Mouse (Mus musculus) T-helper 1 cell (primary cell): Measurements from ENCODE around the gene Fxyd1.

Experiments used
- in situ Hi-C: fragments of 300-600 bp; cut with MboI, MseI; formaldehyde crosslinking; loops from one replicate; pipeline ENCODE4 v1.15.1; 2025; ENCODE audit warnings: high pct_unique_total_duplicates

The Fxyd1 gene

GRCm38 (mm10) chr7:31052636-31053434 lies 4.2 kb downstream of the Fxyd1 start:
- in situ Hi-C loops, result no loop called here

GRCm38 (mm10) chr7:31052251-31052635 lies 4.8 kb downstream of the Fxyd1 start:
- in situ Hi-C loops, result no loop called here

- in situ Hi-C loops, result no loop called here
Observed at GRCm38 (mm10) chr7:31051321-31052021, 5.5 kb downstream of the Fxyd1 start, which contains the start of gene Fxyd7. Gene Fxyd7, minus strand, starts transcription at chr7:31051467.

GRCm38 (mm10) chr7:31050921-31051320 lies 6.1 kb downstream of the Fxyd1 start:
- in situ Hi-C loops, result no loop called here

- in situ Hi-C loops, result no loop called here
Observed at GRCm38 (mm10) chr7:31050487-31050886, 6.5 kb downstream of the Fxyd1 start.

- in situ Hi-C loops, result loop anchor here (5.0 to 10.0 kb wide), 2 partner anchors 127 to 1535 kb away; partner anchors contain the start of gene Sipa1l3
Observed at GRCm38 (mm10) chr7:31049846-31050281, 7.1 kb downstream of the Fxyd1 start.

- in situ Hi-C loops, result loop anchor here (5.0 to 10.0 kb wide), 2 partner anchors 128 to 1534 kb away; partner anchors contain the start of gene Sipa1l3
Observed at GRCm38 (mm10) chr7:31049135-31049845, 7.7 kb downstream of the Fxyd1 start.

GRCm38 (mm10) chr7:31042431-31042910 lies 14.5 kb downstream of the Fxyd1 start, which contains the start of gene Fxyd5:
Gene Fxyd5, minus strand, starts transcription at chr7:31042481.
- in situ Hi-C loops, result loop anchor here (10.0 kb wide), 1 partner anchor 1528 kb away; the partner anchor contains the start of gene Sipa1l3

- in situ Hi-C loops, result loop anchor here (10.0 kb wide), 1 partner anchor 1527 kb away; the partner anchor contains the start of gene Sipa1l3
Observed at GRCm38 (mm10) chr7:31041662-31042315, 15.2 kb downstream of the Fxyd1 start.

- in situ Hi-C loops, result loop anchor here (10.0 kb wide), 1 partner anchor 1526 kb away; the partner anchor contains the start of gene Sipa1l3
Observed at GRCm38 (mm10) chr7:31041023-31041407, 16.0 kb downstream of the Fxyd1 start.

- in situ Hi-C loops, result loop anchor here (10.0 kb wide), 1 partner anchor 1526 kb away; the partner anchor contains the start of gene Sipa1l3
Observed at GRCm38 (mm10) chr7:31040281-31041022, 16.5 kb downstream of the Fxyd1 start.

GRCm38 (mm10) chr7:31039011-31039410 lies 18.0 kb downstream of the Fxyd1 start:
- in situ Hi-C loops, result no loop called here

GRCm38 (mm10) chr7:31037675-31038074 lies 19.3 kb downstream of the Fxyd1 start:
- in situ Hi-C loops, result no loop called here

- in situ Hi-C loops, result no loop called here
Observed at GRCm38 (mm10) chr7:31036917-31037316, 20.1 kb downstream of the Fxyd1 start.

GRCm38 (mm10) chr7:31035291-31035690 lies 21.7 kb downstream of the Fxyd1 start:
- in situ Hi-C loops, result no loop called here

GRCm38 (mm10) chr7:31034789-31035188 lies 22.2 kb downstream of the Fxyd1 start:
- in situ Hi-C loops, result no loop called here

GRCm38 (mm10) chr7:31033409-31034165 lies 23.4 kb downstream of the Fxyd1 start:
- in situ Hi-C loops, result no loop called here

GRCm38 (mm10) chr7:31031731-31032130 lies 25.3 kb downstream of the Fxyd1 start:
- in situ Hi-C loops, result no loop called here

- in situ Hi-C loops, result no loop called here
Observed at GRCm38 (mm10) chr7:31030717-31031116, 26.3 kb downstream of the Fxyd1 start.
